ENCODE assay signal across 9 mouse cellular contexts in genomic region chr5:24329965-24330298, GRCm38 (mm10). TPM values are rescaled to one million over a fixed set of nuclear protein-coding genes. Genes with fewer than 3 reads are reported as not detected.
DNase-seq lines count a peak whose midpoint lies in the region; ATAC-seq and TF ChIP-seq lines count a peak whose summit lies in the region.
"Had no signal": no experiment of that assay in that cellular context is flagged by ENCODE, and none has a peak within 500 bp of the region (broad histone marks: within the 10 kb centered on the region; RNA-seq: fewer than 3 reads in every experiment).

No protein-coding gene starts in this region.

- H3K27me3 ChIP-seq in lung, postnatal 0 days (replicated peaks; ENCODE audit: insufficient read depth, low read length) = no peaks in the 10 kb centered on the region; the same call in 1 of the 2 replicates
- H3K27me3 ChIP-seq in limb, embryonic 10.5 days (ENCODE audit: low read depth, poor library complexity, severe bottlenecking) = peaks cover 47% of the 10 kb centered on the region
- no peaks in the 10 kb centered on the region for H3K27me3 ChIP-seq in small intestine, adult 2 months (ENCODE audit: control insufficient read depth, insufficient read depth, low read length)

- no peaks in the 10 kb centered on the region for H3K9me3 ChIP-seq in lung, postnatal 0 days (ENCODE audit: low read length)
- no peaks in the 10 kb centered on the region for H3K9me3 ChIP-seq in limb, embryonic 10.5 days (replicated peaks)

- no peak for DNase-seq in gastrocnemius, adult 2 months
- no peak for DNase-seq in gastrocnemius, adult 8-10 months (ENCODE audit: low spot score in 2 of 2)
- DNase-seq in lung, postnatal 0 days (ENCODE audit: low spot score) = no peak
- DNase-seq in lung, adult 18-20 months = no peak
- no peak for DNase-seq in limb, embryonic 10.5 days (ENCODE audit: low spot score)
- DNase-seq in adipocyte (ENCODE audit: low spot score) = no peak
- DNase-seq in spleen, postnatal 10 days (ENCODE audit: low spot score in 2 of 2) = no peak

- intact Hi-C loops in gastrocnemius, adult 2 months (cut with DNase I) = no loop called here

- TF ChIP-seq EP300 in lung, postnatal 0 days (IDR thresholded peaks at IDR 0.05) = no peak

- peak overlapping the region; percentile 46; the same call in 1 of the 2 replicates for H3K27ac ChIP-seq in gastrocnemius, adult 2 months
- H3K27ac ChIP-seq in lung, postnatal 0 days (ENCODE audit: low read length) = no peak overlapping the region
- peak overlapping the region; percentile 91 for H3K27ac ChIP-seq in limb, embryonic 10.5 days
- peak overlapping the region; percentile 17; the same call in 1 of the 2 replicates for H3K27ac ChIP-seq in small intestine, adult 2 months (ENCODE audit: insufficient read depth, low read depth, low read length)

- peaks cover 18% of the 10 kb centered on the region for H3K4me1 ChIP-seq in lung, postnatal 0 days (ENCODE audit: insufficient read depth, low read depth, low read length)
- H3K4me1 ChIP-seq in limb, embryonic 10.5 days = peaks cover 68% of the 10 kb centered on the region
- H3K4me1 ChIP-seq in small intestine, adult 2 months (ENCODE audit: control insufficient read depth, insufficient read depth, insufficient read length, low read length) = no peaks in the 10 kb centered on the region

- no peak overlapping the region for H3K9ac ChIP-seq in lung, postnatal 0 days (replicated peaks; ENCODE audit: low read depth)

- no peak for ATAC-seq in lung, postnatal 0 days

- peak overlapping the region; percentile 73 for H3K4me3 ChIP-seq in gastrocnemius, adult 2 months
- no peak overlapping the region for H3K4me3 ChIP-seq in lung, postnatal 0 days (ENCODE audit: low read depth, low read length)
- peak overlapping the region; percentile 54 for H3K4me3 ChIP-seq in limb, embryonic 10.5 days
- no peak overlapping the region for H3K4me3 ChIP-seq in small intestine, adult 2 months (ENCODE audit: low read depth, low read length)
- H3K4me3 ChIP-seq: erythroblast, embryonic 14.5 days had no signal

- 30% methylated on average over 5 of the region's 5 CpGs for WGBS in lung, postnatal 0 days
- WGBS in limb, embryonic 10.5 days = 33% methylated on average over 5 of the region's 5 CpGs
- WGBS in small intestine, adult 2 months = 43% methylated on average over 5 of the region's 5 CpGs

- TF ChIP-seq CTCF in gastrocnemius, adult 2 months (IDR thresholded peaks at IDR 0.05) = no peak
- no peak for TF ChIP-seq CTCF in lung, postnatal 0 days (IDR thresholded peaks at IDR 0.05)
- no peak for TF ChIP-seq CTCF in small intestine, adult 2 months (IDR thresholded peaks at IDR 0.05; ENCODE audit: extremely low read depth, insufficient read length, insufficient replicate concordance, low read depth, low read length)

- H3K36me3 ChIP-seq in lung, postnatal 0 days (ENCODE audit: insufficient read depth, low read length) = no peaks in the 10 kb centered on the region
- peaks cover 26% of the 10 kb centered on the region for H3K36me3 ChIP-seq in limb, embryonic 10.5 days
- H3K36me3 ChIP-seq in small intestine, adult 2 months (ENCODE audit: control insufficient read depth, insufficient read depth, low read length) = no peaks in the 10 kb centered on the region

- peak overlapping the region; percentile 63; the same call in 1 of the 2 replicates for H3K4me2 ChIP-seq in lung, postnatal 0 days (replicated peaks; ENCODE audit: low read depth, low read length)

- TF ChIP-seq POLR2A in small intestine, adult 2 months (IDR thresholded peaks at IDR 0.05; ENCODE audit: low read depth, low read length) = no peak

RNA-seq across cellular contexts. Expression of gene Kcnh2, which starts 21.5 kb away (rescaled TPM):
- 1 to 10 TPM; 1.4 to 2.2 TPM for total RNA-seq in gastrocnemius, adult 2 months (2021)
- 1 to 10 TPM in 2 of 4 experiments, under 1 TPM in 2; 0.54 to 1.8 (median 1.2) TPM for total RNA-seq in gastrocnemius, adult 8-10 months (2022)
- 5.0 and 5.8 TPM in 2 replicates for polyA plus RNA-seq in lung, postnatal 0 days (2015; fragmentation: Nextera tagmentation; extraction: Ambion mirVana)
- polyA plus RNA-seq in limb, embryonic 10.5 days (2016; fragmentation: Nextera tagmentation; extraction: Ambion mirVana) = 15.0 and 19.3 TPM in 2 replicates
- 21.9 and 26.3 TPM in 2 replicates for polyA plus RNA-seq in small intestine, adult 2 months (2012; rRNA removed)
- polyA plus RNA-seq: erythroblast, embryonic 14.5 days had no signal

RNA-seq across cellular contexts. Expression of gene Nos3, which starts 34.7 kb away (rescaled TPM):
- total RNA-seq in gastrocnemius, adult 2 months (2021) = 1 to 10 TPM; 5.0 to 7.1 TPM
- total RNA-seq in gastrocnemius, adult 8-10 months (2022) = 1 to 10 TPM; 3.2 to 5.8 (median 4.0) TPM
- 20.3 and 26.5 TPM in 2 replicates for polyA plus RNA-seq in lung, postnatal 0 days (2015; fragmentation: Nextera tagmentation; extraction: Ambion mirVana)
- polyA plus RNA-seq in limb, embryonic 10.5 days (2016; fragmentation: Nextera tagmentation; extraction: Ambion mirVana) = 8.4 and 8.9 TPM in 2 replicates
- 2.8 and 4.0 TPM in 2 replicates for polyA plus RNA-seq in small intestine, adult 2 months (2012; rRNA removed)

Comparison
In these comparisons a context has a peak if more than half of its experiments do, and no peak if none do; other contexts are left out.
1. H3K4me3 ChIP-seq: peak in gastrocnemius, adult 2 months (single experiment) and limb, embryonic 10.5 days (single experiment); none in lung, postnatal 0 days (single experiment) and small intestine, adult 2 months (single experiment).